Mouse (Mus musculus) gastrocnemius, postnatal 4 days (tissue): ENCODE results near the gene Scn11a. TPM values are rescaled to one million over a fixed set of nuclear protein-coding genes. Genes with fewer than 3 reads are reported as not detected.

Experiments
- DNase-seq, 2 experiments: peaks; one replicate each; pipeline ENCODE4 v3.0.0; 2021 to 2022; ENCODE audit warnings: low spot score in 2 of 2, mixed read lengths in 2 of 2
- long read RNA-seq, 2 experiments: library from polyadenylated mRNA; stranded (forward); transcript quantifications; one replicate each; pipeline ENCODE4 v2.0.0; 2021
- total RNA-seq, 2 experiments: library from RNA; stranded (reverse); gene quantifications; 2 replicates each; pipeline ENCODE4 v1.2.3; 2021

The Scn11a gene
- total RNA-seq, result under 1 TPM in 1 of 2 experiments, not detected in 1; 0.08 TPM
- long read RNA-seq, experiment 1, result 0 reads
- long read RNA-seq, experiment 2, result 0 reads

DNA sequence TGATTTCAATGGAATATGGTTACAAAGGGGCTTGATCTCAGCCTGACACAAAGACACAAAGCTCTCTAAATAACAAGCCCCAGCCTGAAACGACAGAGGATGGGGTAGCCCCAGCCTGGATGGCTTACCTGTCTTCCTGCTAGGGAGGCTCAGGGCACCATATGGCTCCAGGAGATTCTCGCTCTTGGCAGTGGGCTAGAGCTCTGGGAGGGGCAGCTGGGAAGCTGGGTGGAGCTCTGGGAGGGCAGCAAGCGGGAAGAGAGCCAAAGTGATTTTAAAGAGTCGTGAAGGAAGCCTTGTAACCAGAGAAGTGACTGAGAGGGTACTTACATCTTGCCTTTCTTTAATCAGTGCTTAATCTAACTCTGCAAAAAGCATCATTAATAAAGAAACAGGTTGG, at the start of gene Scn11a:
Scn11a (minus strand) TSS at position 160 of the 400 bp plus-strand sequence.
- DNase-seq, result no peak

DNA sequence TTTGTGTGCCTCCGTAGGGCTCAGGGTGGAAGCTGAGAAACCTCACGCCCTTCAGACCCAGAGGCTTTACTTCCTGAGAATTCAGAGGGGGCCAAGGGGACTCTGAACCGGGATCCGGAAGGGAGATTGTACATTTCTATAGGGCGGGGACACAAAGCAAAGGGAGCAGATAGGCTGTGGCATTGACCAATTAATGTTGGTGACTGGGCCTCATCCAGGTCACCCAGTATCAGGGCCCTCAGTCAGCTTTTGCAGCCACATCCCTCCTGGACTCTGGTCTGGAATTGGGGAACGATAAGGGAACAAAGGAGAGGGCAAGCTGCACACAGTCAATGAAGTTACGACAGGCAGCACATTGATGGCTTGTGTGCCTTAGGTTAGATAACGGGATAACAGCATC, 28.9 kb upstream of the Scn11a start:
- DNase-seq, result peak in 1 of 2 experiments; percentile 10

DNA sequence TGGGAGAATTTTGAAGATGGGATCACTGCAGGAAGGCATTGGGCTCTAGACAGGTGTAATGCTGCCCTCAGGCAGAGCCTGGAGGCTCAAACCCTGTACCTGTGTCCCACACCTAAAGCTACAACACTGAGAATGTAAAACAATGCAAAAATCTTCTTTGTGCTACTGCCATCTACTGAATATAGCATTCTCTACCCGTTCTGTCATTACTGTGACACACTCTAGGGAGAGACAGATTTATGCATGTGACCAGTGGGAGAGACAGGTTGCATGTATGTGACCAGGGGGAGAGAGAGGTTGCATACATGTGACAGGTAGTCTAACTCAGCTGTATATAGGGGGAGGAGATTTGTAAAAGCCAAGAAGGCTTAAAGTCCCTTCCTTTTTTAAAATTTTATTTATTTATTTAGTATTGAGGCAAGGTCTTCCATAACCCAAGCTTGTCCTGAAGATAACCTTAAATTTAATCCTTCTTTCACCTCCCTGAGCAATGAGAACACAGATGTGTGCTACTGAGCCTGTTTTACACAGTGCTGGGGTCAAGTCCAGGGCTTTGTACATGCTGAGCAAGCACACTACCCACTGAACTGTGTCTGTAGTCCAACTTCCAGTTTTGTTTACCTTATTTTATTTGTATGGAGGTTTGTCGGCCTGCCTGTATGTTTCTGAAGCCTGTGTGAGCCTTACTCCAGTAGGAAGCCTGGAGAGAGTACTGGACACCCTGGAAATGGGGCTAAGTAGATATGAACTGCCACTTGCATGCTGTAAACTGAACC, 28.0 kb upstream of the Scn11a start:
- no peak for DNase-seq

DNA sequence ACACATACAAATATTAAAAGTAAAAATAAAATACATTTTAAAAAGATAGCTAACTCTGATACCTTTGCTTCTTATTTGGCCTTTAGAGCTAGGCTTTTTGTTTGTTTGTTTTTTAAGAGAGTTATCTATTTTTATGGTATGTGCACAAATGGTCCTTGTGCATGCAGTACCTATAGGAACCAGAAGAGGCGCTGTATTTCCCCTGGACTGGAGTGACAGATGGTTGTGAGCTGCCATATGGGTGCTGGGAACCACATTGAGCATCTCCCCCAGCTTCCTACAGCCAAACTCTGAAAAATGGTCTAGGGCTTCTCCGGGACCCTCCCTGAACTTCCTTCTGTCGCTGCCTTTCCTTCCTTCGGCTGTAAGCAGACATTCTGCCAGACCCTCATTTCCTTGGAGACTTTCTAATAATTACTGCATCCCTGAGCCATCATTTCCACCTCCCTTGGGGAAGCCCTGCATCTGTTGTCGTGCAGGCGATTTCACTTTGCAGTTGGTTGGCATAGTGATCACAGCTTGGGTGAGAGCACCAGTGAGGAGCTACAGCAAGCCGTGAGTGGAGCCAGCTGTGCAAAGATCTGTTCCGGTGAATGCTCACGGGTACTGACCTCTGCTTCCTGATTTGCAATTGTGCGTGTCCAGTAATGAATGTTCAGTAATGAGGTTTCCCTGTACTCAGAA, 27.2 kb upstream of the Scn11a start:
- no peak for DNase-seq

DNA sequence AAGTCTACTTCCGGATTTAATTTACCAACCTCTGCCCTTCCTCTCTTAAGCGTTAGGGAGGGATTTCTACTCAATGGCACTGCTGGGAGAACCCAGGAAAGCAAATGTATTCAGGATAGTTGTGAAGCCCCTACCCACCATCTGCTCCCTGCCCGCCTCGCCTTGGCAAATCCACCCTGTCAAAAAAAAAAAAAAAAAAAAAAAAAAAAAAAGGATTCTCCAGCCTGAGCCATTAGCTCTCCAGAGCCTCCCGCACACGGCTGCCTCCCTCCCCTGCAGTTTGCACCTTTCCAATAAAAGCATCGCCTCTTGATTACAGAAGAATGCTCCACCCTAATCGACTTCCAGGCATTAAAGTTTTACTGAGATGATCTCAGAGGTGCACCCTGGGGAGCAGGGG, 24.0 kb upstream of the Scn11a start:
- DNase-seq, result no peak

DNA sequence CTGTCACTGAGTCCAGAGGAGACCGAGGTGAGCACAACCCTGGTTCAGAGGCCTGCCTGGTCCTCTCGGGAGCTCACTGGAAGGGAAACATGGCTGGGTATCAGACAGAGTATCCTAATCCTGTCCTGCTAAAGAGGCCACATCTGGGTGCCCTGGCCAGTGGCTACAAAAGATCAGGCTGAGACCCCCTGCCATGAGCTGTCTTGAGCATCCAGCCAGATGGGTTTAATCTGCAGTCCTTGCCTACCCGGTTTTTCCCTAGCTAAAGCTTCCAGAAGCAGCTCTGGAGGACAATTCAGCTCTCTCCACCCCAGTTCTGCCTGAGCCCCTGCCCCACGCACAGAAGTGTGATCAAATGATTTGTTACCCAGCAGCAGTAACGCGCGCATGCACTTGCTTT, 23.4 kb upstream of the Scn11a start:
- no peak for DNase-seq

DNA sequence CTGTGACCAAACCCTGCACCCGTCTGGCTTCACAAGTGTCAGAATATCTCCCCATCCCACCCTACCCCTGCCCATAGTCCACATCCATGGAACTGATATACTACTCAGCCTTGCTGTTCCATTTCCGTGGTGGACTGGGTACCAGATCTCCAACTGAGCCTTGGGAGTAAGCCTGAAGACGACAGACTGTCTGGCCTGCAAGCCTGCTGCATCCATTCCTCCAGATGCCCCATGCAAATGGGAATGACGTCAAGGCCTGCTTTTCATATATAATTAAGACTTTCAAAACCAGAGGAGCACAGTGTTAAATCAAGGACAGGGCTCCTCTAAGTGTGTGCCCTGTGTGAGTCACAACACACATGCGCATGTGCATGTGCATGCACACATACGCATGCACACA, 21.9 kb upstream of the Scn11a start:
- DNase-seq, result no peak

DNA sequence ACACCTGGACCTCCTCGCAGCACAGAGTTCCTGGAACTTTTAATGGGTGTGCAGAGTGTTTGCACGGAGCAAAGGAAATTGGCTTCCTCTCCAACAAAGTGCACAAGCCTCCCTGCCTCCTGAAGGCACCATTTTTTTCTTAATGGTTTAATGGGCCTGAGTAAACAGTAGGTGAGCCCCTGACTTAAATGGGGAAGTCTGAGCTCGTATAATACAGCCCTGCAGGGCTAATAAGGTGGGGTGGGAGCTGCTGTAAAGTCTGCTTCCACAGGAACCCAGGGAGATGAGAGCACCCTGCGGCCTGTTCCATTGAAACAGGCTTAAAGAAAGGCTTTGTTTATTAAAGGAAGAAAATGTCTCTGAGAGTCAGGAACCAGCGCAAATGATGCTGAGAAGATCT, 19.5 kb upstream of the Scn11a start:
- DNase-seq, result no peak

DNA sequence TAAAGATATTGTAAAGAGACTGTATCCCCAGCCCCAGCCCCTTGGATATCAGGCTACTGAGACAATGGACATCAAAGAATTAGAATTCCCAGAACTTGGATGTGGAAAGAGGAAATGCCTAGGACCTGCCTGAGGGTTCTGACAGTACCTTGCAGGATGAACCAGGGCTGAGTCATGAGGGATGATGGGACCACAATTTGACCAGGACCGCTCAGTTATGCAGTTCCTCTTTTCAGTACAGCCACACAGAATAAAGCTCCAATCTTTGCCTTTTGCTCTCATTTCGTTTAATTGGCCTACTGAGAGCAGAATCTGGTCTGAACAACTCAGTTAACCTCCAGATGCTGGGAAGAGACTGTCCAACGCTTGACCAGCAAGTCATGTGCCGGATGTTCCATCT, 18.3 kb upstream of the Scn11a start:
- no peak for DNase-seq

DNA sequence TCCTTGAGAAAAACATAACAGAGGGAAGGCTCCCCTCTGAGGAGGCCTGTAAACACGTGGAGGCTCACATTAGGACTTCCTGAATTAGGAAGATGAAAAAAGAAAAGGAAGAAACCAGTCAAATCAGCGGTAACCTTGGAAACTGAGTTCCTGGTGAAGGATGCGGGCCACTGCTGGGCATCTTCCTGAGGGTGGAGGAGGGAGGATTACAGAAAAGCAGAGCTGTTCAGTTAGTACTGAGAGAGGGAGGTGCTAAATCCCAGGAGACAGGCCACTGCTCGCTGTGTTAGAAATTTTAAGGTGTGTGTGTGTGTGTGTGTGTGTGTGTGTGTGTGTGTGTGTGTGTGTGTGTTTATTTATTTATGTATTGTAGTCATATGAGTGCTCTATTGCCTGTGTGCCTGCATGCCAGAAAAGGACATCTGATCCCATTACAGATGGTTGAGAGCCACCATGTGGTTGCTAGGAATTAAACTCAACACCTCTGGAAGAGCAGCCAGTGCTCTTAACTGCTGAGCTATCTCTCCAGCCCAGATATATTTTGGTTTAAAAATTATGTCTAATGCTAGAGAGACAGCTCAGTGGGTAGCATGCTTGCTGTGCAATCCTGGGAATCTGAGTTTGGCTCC, 17.4 kb upstream of the Scn11a start:
- no peak for DNase-seq

DNA sequence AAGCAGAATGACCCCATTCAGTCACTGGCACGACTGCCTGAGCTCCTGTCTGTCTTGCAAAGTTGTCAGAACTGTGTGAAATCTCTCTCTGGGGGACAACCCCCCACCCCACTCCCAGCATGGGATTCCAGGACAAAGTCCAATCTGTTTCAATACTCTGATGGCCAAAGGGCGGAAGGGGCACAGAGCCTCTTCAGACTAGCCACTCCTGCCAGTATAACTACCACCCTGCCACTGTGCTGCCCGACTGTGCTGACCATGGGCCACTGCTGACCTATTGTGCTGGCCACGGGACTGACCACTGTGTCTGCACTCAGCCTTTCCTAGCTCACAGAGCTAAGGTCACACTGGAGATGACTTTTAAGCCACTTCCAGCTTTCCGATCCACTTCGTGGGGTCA, 16.8 kb upstream of the Scn11a start:
- DNase-seq, result no peak

DNA sequence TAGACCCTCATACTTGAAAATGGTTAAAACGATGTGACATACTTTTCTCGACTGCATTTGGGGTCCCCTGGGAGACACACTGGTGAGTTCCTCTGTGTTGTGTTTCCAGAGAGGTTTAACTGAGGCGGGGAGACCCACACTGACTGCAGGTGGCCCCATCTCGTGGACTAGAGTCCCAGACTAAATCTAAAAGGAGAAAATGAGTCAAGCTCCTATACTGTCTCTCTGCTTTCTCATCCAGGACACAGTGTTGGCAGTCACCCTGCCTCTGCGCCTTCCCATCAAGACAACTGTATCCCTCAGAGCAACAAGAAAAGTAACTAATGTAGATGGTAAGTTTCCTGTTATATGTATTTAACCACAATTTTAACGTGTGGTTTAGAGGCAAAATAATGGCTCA, 15.9 kb upstream of the Scn11a start:
- no peak for DNase-seq

DNA sequence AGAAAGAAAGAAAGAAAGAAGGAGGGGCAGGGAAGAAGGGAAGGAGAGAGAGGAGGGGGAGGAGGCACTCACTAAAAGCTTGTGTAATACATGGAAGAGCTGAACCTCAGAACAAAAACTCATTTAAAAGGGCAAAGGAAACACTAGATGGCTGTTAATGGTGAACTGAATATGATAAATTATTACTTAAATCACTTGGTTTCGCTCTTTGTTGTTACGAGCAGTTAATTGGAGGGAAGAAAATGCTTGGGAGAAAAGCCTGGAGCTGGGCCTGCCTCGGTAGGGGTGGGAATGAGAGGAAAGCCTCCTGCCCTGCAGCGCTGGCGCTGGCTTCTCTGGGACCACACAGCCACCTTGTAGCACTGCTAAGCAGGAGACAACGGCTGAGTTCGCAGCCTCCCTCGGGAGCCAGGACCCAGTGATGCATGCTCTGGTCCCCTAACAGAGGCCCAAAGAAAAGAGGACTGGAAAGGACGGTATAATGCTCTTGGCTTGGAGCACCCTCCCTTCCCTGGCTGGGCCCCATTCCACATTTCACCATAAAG, 10.4 kb upstream of the Scn11a start:
- DNase-seq, result no peak

DNA sequence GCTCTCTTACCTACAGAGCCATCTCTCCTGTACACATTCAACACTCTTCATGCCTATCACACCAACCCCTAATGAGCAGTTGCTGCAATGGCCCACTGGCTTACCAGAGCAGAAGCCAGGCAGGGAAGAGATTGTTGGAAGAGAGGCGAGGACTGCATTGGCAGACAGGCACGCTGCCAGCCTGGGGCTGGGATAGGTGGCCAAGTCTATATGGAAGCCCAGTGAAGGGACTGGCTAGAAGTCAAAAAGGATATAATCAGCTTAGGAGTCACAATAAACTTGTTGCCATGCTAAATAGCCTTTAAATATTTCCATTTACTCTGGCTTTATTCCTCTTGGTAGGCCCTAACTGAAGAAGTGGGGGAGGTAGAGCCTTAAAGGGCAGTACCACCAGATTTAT, 5.7 kb upstream of the Scn11a start:
- no peak for DNase-seq

DNA sequence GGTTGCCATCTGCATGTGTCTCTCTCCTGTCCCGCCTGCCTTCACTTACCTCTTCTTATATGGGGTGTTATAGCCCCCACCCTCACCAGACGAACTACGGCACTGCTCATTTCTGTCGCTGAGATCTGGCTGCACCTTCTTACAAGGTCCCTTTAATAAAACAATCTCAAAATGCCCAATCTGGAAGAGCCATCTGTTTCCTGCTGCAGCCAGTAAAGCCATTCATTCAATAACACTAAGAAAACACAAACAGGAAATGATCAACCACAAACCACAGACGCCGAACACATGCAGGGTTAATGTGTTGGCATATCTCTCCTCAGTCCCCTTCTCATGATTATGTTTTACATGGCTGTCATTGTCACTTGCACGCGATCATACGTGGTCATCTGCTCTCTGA, 1.5 kb downstream of the Scn11a start:
- DNase-seq, result no peak

DNA sequence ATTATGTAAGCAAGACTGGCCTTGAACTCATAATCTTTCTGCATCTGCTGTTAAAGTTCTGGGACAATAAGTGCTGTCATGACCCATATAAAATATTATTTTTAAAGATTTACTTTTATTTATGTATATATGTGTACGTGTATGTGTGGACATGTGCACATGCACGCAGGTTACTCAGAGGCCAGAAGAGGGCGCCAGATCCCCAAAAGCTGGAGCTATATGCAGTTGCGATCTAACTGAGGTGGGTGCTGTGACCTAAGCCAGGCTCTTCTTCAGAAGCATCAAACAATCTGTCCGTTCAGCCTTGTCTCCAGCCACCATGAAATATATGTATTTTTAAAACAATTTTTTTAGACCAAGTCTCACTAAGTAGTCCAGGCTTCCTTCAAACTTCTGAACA, 11.6 kb downstream of the Scn11a start:
- no peak for DNase-seq

DNA sequence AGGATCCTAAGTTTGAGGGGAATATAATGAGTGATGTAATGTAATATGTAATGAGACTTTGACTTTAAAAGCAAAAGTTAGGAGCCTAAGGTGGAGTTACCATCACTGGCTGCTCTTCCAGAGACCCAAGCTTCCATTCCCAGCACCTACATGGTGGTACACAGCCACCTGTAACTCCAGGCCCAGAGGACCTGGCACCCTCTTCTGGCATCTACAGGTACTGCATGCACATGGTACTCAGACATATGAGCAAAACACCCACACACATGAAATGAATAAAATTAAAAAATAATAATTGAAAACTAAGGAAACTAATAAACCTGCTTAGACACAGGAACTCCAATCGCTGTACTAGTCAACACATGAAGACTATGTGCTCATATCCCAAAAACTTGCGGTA, 18.8 kb downstream of the Scn11a start:
- DNase-seq, result no peak

DNA sequence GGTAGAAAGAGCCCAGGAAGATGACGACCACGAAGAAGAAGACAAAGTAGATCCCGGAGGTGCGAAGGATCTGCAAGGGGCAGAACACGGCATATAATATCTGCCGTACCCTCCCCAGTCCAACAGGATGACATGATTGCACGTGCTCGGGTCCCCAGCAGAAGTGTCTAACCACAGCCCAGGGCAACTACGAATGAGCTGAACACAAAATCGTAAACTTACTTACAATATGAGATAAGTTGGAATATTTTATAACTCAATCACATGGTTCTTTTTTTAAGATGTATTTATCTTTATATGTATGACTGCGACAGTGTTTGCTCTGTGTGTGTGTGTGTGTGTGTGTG, 20.8 kb downstream of the Scn11a start:
- DNase-seq, result no peak

DNA sequence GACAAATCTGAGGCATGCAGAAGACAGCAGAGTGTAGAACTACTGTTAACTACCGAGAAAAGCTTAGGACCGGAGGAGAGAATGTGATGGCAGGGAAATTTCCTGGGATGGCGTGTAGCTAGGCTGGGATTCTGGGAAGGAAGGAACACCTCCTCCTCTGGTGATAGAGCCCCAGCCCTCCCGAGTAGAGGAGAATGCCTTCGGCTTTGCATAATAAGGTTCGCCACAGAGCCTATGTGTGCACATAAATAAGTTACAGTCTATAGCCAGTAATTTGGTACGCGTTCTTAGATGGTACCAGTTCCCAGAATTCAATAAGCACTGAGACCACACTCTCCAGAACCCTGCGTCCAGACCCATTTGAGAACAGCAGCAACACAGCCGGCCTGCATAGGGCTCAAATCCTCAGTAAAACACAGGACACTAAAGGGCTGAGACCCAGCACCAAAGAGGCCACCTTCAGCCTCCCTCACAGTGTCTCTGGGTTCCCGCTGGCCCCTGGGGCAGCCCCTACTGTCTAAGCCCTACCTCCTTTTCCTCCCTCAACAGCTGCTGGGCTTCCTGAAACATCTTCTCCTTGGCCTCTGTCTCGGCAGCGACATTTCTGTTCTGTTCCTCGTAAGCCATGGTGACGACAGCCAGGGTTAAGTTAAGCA, 21.3 kb downstream of the Scn11a start:
- DNase-seq, result no peak

DNA sequence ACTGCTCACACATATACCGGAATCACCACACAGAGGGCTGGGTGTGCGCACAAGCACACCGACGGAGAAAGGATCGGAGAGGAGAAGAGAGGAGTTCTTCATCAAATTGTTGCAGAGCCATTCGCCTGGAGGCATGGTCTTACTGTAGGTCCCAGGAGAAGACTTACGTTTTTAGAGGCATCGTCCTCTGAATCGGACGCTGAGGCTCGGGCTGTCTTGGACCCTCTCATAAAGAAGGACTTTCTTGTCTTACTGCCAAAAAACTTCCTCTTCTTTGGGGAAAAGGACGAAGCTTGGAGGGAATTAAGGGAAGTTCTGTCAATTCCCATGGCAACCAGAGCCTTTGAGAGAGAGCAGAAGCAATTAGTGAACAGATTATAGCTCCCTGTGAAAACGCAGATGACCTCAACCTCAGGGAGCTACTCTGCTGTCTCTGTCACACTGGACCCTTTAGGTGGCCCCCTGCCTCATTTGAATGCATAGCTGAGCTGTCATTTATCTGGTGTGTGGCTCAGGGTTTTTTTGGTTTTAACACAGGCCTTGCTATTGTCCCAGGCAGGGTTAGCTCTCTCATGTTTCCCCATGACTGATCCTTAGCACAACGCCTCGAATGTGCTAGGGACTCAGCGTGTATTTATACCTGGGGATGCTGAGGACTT, 22.0 kb downstream of the Scn11a start:
- DNase-seq, result no peak

DNA sequence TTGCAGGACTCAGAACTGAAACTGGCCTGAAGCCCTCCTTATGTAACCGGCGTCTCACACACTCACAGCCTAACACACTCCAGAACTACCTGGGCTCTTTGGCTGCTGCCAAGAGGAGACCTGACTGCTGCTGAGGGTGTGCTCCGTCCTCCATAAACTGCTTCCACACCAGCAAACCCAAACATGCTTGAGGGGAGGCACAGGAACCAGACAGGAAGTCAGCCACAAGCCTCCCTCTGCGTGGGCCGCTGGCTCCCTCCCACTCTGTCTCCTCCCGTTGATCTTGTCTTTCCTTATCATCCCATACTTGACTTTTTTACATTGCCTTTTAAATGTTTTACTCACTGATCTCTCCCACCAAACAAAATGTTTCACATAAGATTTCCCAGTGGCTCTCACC, 23.8 kb downstream of the Scn11a start:
- DNase-seq, result no peak
